22 mouse cellular contexts compared by ENCODE assay signal in genomic region chr1:185315846-185316568, GRCm38 (mm10). TPM values are rescaled to one million over a fixed set of nuclear protein-coding genes. Genes with fewer than 3 reads are reported as not detected.
A peak's percentile ranks its signal among the peaks of the same experiment; 100 is the strongest.
DNase-seq lines count a peak whose midpoint lies in the region; ATAC-seq and TF ChIP-seq lines count a peak whose summit lies in the region.
"Had no signal": no experiment of that assay in that cellular context is flagged by ENCODE, and none has a peak within 500 bp of the region (broad histone marks: within the 10 kb centered on the region; RNA-seq: fewer than 3 reads in every experiment).

No protein-coding gene starts in this region.

- no peak overlapping the region for H3K27ac ChIP-seq in gastrocnemius, adult 2 months
- H3K27ac ChIP-seq: embryonic facial prominence, embryonic 15.5 days; heart, embryonic 15.5 days; kidney, postnatal 0 days; midbrain, embryonic 12.5 days; neural tube, embryonic 12.5 days had no signal

- H3K4me3 ChIP-seq in gastrocnemius, adult 2 months, result no peak overlapping the region
- H3K4me3 ChIP-seq: embryonic facial prominence, embryonic 15.5 days; heart, embryonic 15.5 days; midbrain, embryonic 12.5 days; neural tube, embryonic 12.5 days had no signal

- peak; percentile 85 for ATAC-seq in frontal cortex, adult (ENCODE audit: low TSS enrichment)
- ATAC-seq: CD4-positive, CD25-positive, alpha-beta regulatory T cell, adult 4 months; lung, postnatal 0 days; Patski had no signal

- DNase-seq in frontal cortex, postnatal 14 days (ENCODE audit: low spot score in 2 of 2), result no peak
- peak; percentile 15 to 24 for DNase-seq in left cerebral cortex, adult 18-20 months (ENCODE audit: low spot score in 2 of 2)
- no peak for DNase-seq in left cerebral cortex, adult 11 months (ENCODE audit: low spot score)
- peak; percentile 33 to 59 for DNase-seq in kidney, postnatal 25 days
- peak; percentile 20 to 67 for DNase-seq in layer of hippocampus, postnatal 14 days (ENCODE audit: low spot score in 2 of 2)
- DNase-seq in urinary bladder, postnatal 36 days (ENCODE audit: low spot score in 2 of 2), result no peak
- DNase-seq in gastrocnemius, adult 2 months, result no peak
- DNase-seq: adrenal gland, adult 8-10 months; cerebellum, adult 11-12 months; cerebellum, postnatal 14 days; embryo, embryonic 11 days; gastrocnemius, postnatal 14 days; liver had no signal

- intact Hi-C loops in gastrocnemius, adult 2 months (cut with DNase I), result no loop called here

- TF ChIP-seq CTCF in gastrocnemius, adult 2 months (IDR thresholded peaks at IDR 0.05), result no peak

RNA-seq across cellular contexts. Expression of gene Iars2, which starts 13.2 kb away (rescaled TPM):
- total RNA-seq in left cerebral cortex, adult 18-20 months (2021), result 10 to 100 TPM; 28.8 to 32.1 TPM
- total RNA-seq in layer of hippocampus, postnatal 14 days (2021), result 10 to 100 TPM; 31.9 to 35.3 TPM
- 10 to 100 TPM; 35.2 to 43.2 TPM for total RNA-seq in gastrocnemius, adult 2 months (2021)

RNA-seq across cellular contexts. Expression of gene Bpnt1, which starts 15.9 kb away (rescaled TPM):
- 10 to 100 TPM; 70.2 to 79.3 TPM for total RNA-seq in left cerebral cortex, adult 18-20 months (2021)
- 10 to 100 TPM; 74.4 to 75.1 TPM for total RNA-seq in layer of hippocampus, postnatal 14 days (2021)
- 10 to 100 TPM; 14.7 to 23.0 TPM for total RNA-seq in gastrocnemius, adult 2 months (2021)

RNA-seq across cellular contexts. Expression of gene Eprs, which starts 46.8 kb away (rescaled TPM):
- total RNA-seq in left cerebral cortex, adult 18-20 months (2021), result 10 to 100 TPM; 68.7 to 72.2 TPM
- total RNA-seq in layer of hippocampus, postnatal 14 days (2021), result 10 to 100 TPM; 79.3 to 83.3 TPM
- total RNA-seq in gastrocnemius, adult 2 months (2021), result 100 to 1,000 TPM; 134 to 157 TPM

Comparison
In these comparisons a context has a peak if more than half of its experiments do, and no peak if none do; other contexts are left out.
1. DNase-seq: peak in left cerebral cortex, adult 18-20 months (2 of 2), kidney, postnatal 25 days (2 of 2) and layer of hippocampus, postnatal 14 days (2 of 2); none in frontal cortex, postnatal 14 days (0 of 2), left cerebral cortex, adult 11 months (single experiment), urinary bladder, postnatal 36 days (0 of 2) and gastrocnemius, adult 2 months (single experiment).